Mouse (Mus musculus): ENCODE results near the gene Ywhaq.
"Not testable (repeated sequence)": the region's sequence is repeated elsewhere in the genome, so short reads cannot be mapped to it uniquely, and the experiment has no call there.

Gene Ywhaq

DNA sequence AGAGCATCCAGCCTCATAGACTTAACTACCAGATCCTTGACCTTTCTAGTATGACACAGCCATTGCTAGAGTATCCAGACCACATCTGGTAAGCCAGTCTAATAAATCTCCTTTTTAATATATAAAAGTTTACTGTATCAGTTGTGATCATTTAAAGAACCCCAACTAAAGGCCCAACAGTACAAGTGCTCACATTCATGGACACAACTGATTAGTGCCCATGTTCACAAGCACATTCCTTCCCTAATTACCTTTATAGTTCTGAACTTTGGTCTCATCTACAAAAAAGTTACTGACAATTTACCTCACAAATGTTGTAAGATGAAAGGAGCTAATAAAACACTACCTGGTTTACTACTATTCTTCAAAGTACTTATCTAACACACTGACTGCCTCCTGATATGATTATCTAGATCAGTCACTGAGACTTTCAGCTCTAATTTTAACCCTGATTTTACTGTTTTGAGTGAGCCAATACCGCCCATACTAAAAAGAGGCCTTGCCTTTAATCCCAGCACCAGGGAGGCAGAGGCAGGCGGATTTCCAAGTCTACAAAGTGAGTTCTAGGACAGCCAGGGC, 8.6 kb downstream of the Ywhaq start:
- no peak for DNase-seq

DNA sequence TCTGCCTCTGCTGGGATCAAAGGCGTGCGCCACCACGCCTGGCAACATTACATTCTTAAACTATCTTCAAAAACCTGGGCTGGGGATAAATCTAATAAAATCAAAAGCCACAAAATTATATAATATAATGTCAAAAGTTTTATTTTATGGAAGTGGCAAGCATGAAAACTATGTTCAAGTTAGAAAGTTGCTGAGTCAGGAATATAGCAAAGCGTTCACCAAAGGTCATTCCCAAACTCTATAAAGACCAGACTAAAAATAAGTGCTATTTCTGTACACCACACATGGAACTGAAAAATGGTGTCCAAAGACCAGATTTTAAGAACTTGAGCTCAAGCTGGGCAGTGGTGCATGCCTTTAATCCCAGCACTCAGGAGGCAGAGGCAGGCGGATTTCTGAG, 14.7 kb downstream of the Ywhaq start:
- no peak for DNase-seq

DNA sequence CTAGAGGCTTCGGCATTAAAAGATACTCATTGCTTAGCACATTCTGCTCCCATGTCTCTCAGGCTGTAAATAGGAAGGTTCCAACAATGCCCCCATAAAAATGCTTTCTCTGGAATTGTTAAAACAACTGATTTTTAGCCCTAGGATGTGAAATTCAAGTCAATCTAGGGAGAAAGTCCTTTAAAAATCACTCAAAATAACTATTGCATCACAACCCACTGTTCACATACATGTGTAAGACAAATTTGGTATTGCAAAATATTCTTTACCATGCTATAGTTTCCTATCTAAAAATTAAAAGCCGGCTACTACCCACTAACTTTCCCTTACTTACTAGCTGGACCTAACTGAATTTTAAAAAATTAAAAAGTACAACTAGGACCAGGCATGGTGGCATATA, 31.2 kb downstream of the Ywhaq start:
- no peak for DNase-seq

GRCm38 (mm10) chr12:21378765-21379346, 38.6 kb downstream of the Ywhaq start:
- not testable (repeated sequence) for DNase-seq

GRCm38 (mm10) chr12:21375376-21376157, 41.9 kb downstream of the Ywhaq start:
- DNase-seq = no peak

DNA sequence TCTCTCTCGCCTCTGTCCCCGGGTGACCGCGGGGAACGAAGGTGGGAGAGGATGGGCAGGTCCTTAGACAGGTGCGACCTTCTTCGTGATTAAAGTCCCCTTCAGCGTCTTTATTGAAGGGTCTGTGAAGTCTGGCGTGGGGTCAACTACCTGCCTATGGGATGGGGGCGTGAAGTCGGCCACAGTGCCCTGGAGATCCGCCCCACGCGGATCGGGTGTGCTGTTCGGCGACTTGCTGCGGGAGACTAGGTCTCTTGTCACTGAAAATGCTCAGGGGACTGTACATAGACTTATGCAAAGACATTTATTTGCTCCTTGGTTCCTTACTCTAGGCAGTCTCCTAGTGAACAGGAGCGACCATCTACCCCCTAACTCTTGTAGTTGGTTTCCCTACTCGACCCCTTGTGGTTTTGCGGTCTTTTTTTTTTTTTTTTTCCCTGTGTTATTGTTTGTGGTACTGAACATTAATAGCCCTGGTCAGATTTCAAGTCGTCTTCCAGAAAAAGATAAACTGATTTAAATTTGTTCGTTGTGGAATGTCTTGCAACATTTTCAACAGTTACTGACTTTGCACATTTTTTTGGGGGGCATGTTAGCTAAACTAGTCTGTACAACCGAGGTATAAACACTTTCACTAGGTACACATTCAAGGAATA, 43.5 kb downstream of the Ywhaq start:
- DNase-seq = no peak

GRCm38 (mm10) chr12:21373100-21373819, 44.2 kb downstream of the Ywhaq start, which contains the start of gene Adam17:
Gene Adam17 (minus strand): TSS chr12:21373632.
- peak; percentile 93 to 96 for DNase-seq

GRCm38 (mm10) chr12:21370035-21370611, 47.3 kb downstream of the Ywhaq start:
- DNase-seq = no peak

GRCm38 (mm10) chr12:21369087-21369410, 48.4 kb downstream of the Ywhaq start:
- DNase-seq = no peak

DNA sequence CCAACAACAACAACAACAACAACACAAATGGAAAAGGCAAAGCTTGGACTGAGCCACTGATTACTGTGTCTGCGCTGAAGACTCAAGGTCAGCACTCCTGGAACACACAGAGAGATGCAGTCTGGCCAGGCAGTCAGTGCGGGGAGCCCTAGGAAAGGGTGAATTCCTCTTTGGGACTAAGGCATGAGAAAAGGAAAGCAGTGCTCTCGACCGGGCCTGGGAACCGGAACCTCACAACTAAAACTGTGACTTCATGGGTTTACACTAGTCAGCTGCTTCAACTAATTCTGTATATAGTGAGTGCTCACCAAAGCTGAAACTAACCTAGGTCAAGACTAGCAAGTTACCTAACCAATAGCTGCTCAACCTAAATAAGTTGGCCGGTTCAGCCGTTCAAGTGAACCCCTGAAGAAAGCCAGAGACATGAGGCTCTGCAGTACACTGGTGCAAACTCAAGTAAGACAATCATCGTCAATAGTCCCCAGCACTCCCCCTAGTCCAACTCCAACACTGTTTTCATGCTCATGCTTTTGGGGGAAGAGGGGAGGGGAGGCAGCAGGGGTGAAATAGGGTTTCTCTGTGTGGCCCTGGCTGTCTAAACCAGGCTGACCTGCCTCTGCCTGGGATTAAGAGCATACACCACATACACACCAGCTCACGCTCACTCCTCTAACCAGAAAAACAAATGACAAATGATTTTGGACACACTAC, 48.9 kb downstream of the Ywhaq start:
- DNase-seq = no peak

- DNase-seq = no peak
Observed at GRCm38 (mm10) chr12:21364624-21365435, 52.6 kb downstream of the Ywhaq start.

GRCm38 (mm10) chr12:21363195-21363594, 54.2 kb downstream of the Ywhaq start:
- no peak for DNase-seq

DNA sequence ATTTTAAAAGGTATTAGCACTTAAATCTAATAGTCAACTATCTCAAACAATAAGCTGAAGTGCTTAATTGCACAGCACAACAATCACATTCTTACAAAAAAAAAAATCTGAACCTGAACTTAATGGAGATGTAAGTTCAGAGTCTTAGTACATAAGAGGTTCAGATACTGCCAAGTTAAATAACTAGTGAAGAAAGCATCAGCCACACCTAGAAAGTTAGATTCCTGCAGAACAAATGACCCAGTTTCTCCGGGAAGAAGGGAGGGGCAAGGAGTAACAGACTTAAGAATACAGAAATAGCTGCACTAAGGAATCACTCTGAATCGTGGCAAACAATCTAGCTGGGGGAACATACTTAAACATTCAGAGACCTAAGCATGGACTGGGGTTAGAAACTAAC, 54.8 kb downstream of the Ywhaq start:
- no peak for DNase-seq

- no peak for DNase-seq
Observed at GRCm38 (mm10) chr12:21353681-21354080, 63.8 kb downstream of the Ywhaq start.

DNA sequence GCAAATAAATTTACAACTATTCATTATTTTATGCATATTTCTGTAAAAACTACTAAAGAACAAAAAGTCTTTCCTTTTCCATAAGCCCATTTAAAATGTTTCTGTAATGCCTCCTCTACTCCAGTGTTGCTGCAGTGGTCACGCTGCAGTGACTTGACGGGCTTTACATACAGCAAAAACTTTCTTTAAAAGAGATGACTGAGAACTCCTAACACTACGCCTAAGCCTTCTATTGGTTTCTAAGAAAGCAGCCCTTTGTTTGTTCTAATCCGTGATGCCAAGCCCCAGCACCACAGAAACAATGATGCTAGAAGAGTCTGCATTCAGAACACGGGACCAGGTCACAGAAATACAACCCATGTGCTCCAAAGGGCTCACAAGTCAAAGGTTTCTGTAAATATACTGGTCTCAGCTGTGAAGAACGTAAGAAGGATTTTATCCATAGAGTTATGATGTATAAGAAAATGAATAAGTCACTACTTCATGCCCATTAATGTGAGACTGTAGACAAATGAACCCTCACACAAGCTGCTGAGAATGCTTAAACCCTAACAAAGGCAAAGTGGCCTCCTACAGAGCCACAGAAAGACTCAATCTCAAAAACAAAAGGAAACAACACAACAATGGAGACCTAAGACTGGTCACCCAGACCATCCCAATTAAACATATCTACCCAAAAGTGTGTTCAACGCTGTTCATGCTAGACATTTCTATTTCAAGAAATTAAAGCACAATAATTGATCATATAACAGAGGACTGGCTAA, 67.1 kb downstream of the Ywhaq start:
- no peak for DNase-seq

- DNase-seq = no peak
Observed at GRCm38 (mm10) chr12:21346972-21347371, 70.5 kb downstream of the Ywhaq start.

- no peak for DNase-seq
Observed at GRCm38 (mm10) chr12:21340674-21341073, 76.8 kb downstream of the Ywhaq start.

All from cerebellum, postnatal 36 days (tissue).